Mouse (Mus musculus): ENCODE measurements around the gene Cyfip1. TPM values are rescaled to one million over a fixed set of nuclear protein-coding genes. Genes with fewer than 3 reads are reported as not detected.

The Cyfip1 gene
- polyA plus RNA-seq, 1 experiment from 2014 or later, result 59.1 TPM

GRCm38 (mm10) chr7:55927262-55927661 is 85.7 kb downstream of the Cyfip1 start:
- no peak overlapping the region for H3K9ac ChIP-seq (ENCODE audit: low read length)
- H3K36me3 ChIP-seq (ENCODE audit: control insufficient read depth, insufficient read depth, low read length), result peaks cover 29% of the 10 kb centered on the region
- no peak overlapping the region for H3K4me2 ChIP-seq (replicated peaks; ENCODE audit: low read depth)
- no peaks in the 10 kb centered on the region for H3K9me3 ChIP-seq (ENCODE audit: control insufficient read depth, low read length)
- H3K4me3 ChIP-seq (ENCODE audit: low read depth, low read length), result no peak overlapping the region
- ATAC-seq (ENCODE audit: low FRiP score, low TSS enrichment), result no peak
- H3K4me1 ChIP-seq (replicated peaks; ENCODE audit: control insufficient read depth, insufficient read depth), result no peaks in the 10 kb centered on the region
- H3K27ac ChIP-seq (replicated peaks), result no peak overlapping the region
- no peak for DNase-seq (ENCODE audit: low spot score)
- H3K27me3 ChIP-seq (ENCODE audit: control insufficient read depth, insufficient read depth, low read length), result no peaks in the 10 kb centered on the region
- 90% methylated on average over 4 of the region's 4 CpGs for WGBS
- no peak for TF ChIP-seq CTCF (IDR thresholded peaks at IDR 0.05; ENCODE audit: low read depth)
- TF ChIP-seq EP300 (optimal IDR thresholded peaks at IDR 0.05), result no peak

DNA sequence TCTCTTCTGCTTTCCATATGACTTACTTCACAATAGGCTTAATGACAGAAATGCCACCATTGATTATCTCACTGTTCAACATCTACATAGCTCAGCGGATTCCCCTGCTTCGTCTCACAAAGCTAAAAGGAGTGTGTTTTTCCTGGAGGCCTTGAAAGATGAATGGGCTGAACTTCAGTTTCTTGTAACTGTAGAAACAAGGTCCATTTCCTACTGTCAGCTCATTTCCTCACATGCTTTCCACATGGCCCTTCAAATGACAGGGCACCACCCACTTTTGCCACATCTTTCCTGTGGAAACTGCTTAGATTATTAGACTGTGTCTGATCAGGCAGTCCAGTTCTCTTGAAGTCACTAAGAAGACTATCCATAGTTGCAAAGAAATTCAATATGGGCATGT is 87.1 kb downstream of the Cyfip1 start:
- DNase-seq (ENCODE audit: low spot score), result no peak
- peaks cover 21% of the 10 kb centered on the region for H3K36me3 ChIP-seq (ENCODE audit: control insufficient read depth, insufficient read depth, low read length)
- no peak overlapping the region for H3K27ac ChIP-seq (replicated peaks)
- no peaks in the 10 kb centered on the region for H3K4me1 ChIP-seq (replicated peaks; ENCODE audit: control insufficient read depth, insufficient read depth)
- no peak overlapping the region for H3K4me3 ChIP-seq (ENCODE audit: low read depth, low read length)
- 82% methylated on average over 2 of the region's 2 CpGs for WGBS
- H3K9ac ChIP-seq (ENCODE audit: low read length), result no peak overlapping the region
- TF ChIP-seq CTCF (IDR thresholded peaks at IDR 0.05; ENCODE audit: low read depth) (no peak), EP300 (optimal IDR thresholded peaks at IDR 0.05) (no peak)
- H3K4me2 ChIP-seq (replicated peaks; ENCODE audit: low read depth), result no peak overlapping the region
- no peaks in the 10 kb centered on the region for H3K27me3 ChIP-seq (ENCODE audit: control insufficient read depth, insufficient read depth, low read length)
- no peak for ATAC-seq (ENCODE audit: low FRiP score, low TSS enrichment)
- no peaks in the 10 kb centered on the region for H3K9me3 ChIP-seq (ENCODE audit: control insufficient read depth, low read length)

DNA sequence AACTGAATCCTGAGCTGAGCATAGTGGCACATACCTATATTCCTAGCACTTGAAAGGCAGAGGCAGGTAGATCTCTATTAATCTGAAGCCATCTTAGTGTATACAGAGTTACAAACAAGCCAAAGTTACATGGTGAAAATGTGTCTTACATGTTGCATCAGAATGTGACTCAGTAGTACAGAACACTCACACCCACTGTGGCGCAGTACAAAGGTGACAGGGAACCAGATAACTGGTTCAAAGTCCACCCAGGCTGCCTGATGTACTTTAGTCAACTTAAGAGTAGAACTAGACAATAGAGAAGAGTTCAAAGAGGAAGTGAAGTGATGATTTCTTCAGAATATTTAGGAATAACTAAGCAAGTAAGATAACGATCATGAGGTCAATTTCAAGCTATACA is 93.5 kb downstream of the Cyfip1 start:
- Histone ChIP-seq H3K27me3 (ENCODE audit: control insufficient read depth, insufficient read depth, low read length) (no peaks in the 10 kb centered on the region), H3K4me1 (replicated peaks; ENCODE audit: control insufficient read depth, insufficient read depth) (no peaks in the 10 kb centered on the region), H3K4me3 (ENCODE audit: low read depth, low read length) (no peak overlapping the region), H3K9ac (ENCODE audit: low read length) (no peak overlapping the region), H3K27ac (replicated peaks) (no peak overlapping the region), H3K4me2 (replicated peaks; ENCODE audit: low read depth) (no peak overlapping the region), H3K36me3 (ENCODE audit: control insufficient read depth, insufficient read depth, low read length) (peaks cover 6% of the 10 kb centered on the region; the same call in 1 of the 2 replicates), H3K9me3 (ENCODE audit: control insufficient read depth, low read length) (no peaks in the 10 kb centered on the region)
- peak; percentile 38 for DNase-seq (ENCODE audit: low spot score)
- TF ChIP-seq EP300 (optimal IDR thresholded peaks at IDR 0.05) (no peak), CTCF (IDR thresholded peaks at IDR 0.05; ENCODE audit: low read depth) (no peak)
- peak; percentile 95 for ATAC-seq (ENCODE audit: low FRiP score, low TSS enrichment)
- 86% methylated on average over 2 of the region's 2 CpGs for WGBS

- TF ChIP-seq CTCF (IDR thresholded peaks at IDR 0.05; ENCODE audit: low read depth) (no peak), EP300 (optimal IDR thresholded peaks at IDR 0.05) (no peak)
Observed at GRCm38 (mm10) chr7:55938341-55938740, 96.8 kb downstream of the Cyfip1 start.

GRCm38 (mm10) chr7:55956054-55956453 is 114.5 kb downstream of the Cyfip1 start:
- Histone ChIP-seq H3K36me3 (ENCODE audit: control insufficient read depth, insufficient read depth, low read length) (no peaks in the 10 kb centered on the region; the same call in 1 of the 2 replicates), H3K4me3 (ENCODE audit: low read depth, low read length) (no peak overlapping the region), H3K9me3 (ENCODE audit: control insufficient read depth, low read length) (no peaks in the 10 kb centered on the region), H3K4me2 (replicated peaks; ENCODE audit: low read depth) (no peak overlapping the region), H3K27ac (replicated peaks) (no peak overlapping the region), H3K4me1 (replicated peaks; ENCODE audit: control insufficient read depth, insufficient read depth) (no peaks in the 10 kb centered on the region), H3K9ac (ENCODE audit: low read length) (no peak overlapping the region), H3K27me3 (ENCODE audit: control insufficient read depth, insufficient read depth, low read length) (no peaks in the 10 kb centered on the region)
- TF ChIP-seq CTCF (IDR thresholded peaks at IDR 0.05; ENCODE audit: low read depth), result no peak
- TF ChIP-seq EP300 (optimal IDR thresholded peaks at IDR 0.05), result no peak
- no peak for ATAC-seq (ENCODE audit: low FRiP score, low TSS enrichment)
- WGBS, result 95% methylated on average over 2 of the region's 2 CpGs
- no peak for DNase-seq (ENCODE audit: low spot score)

More at GRCm38 (mm10) chr7:55938341-55938740, 96.8 kb downstream of the Cyfip1 start:
- Histone ChIP-seq H3K36me3 (ENCODE audit: control insufficient read depth, insufficient read depth, low read length) (no peaks in the 10 kb centered on the region), H3K9ac (ENCODE audit: low read length) (no peak overlapping the region), H3K4me3 (ENCODE audit: low read depth, low read length) (no peak overlapping the region), H3K4me1 (replicated peaks; ENCODE audit: control insufficient read depth, insufficient read depth) (no peaks in the 10 kb centered on the region), H3K4me2 (replicated peaks; ENCODE audit: low read depth) (no peak overlapping the region), H3K27ac (replicated peaks) (no peak overlapping the region), H3K27me3 (ENCODE audit: control insufficient read depth, insufficient read depth, low read length) (no peaks in the 10 kb centered on the region), H3K9me3 (ENCODE audit: control insufficient read depth, low read length) (no peaks in the 10 kb centered on the region)
- WGBS, result 68% methylated on average over 4 of the region's 4 CpGs
- no peak for ATAC-seq (ENCODE audit: low FRiP score, low TSS enrichment)
- DNase-seq (ENCODE audit: low spot score), result no peak

- DNase-seq (ENCODE audit: low spot score) (no peak), ATAC-seq (ENCODE audit: low FRiP score, low TSS enrichment) (no peak)
- 80% methylated on average over 3 of the region's 3 CpGs for WGBS
- no peaks in the 10 kb centered on the region for H3K27me3 ChIP-seq (ENCODE audit: control insufficient read depth, insufficient read depth, low read length)
- no peaks in the 10 kb centered on the region; the same call in 1 of the 2 replicates for H3K36me3 ChIP-seq (ENCODE audit: control insufficient read depth, insufficient read depth, low read length)
- H3K4me3 ChIP-seq (ENCODE audit: low read depth, low read length), result no peak overlapping the region
- H3K4me2 ChIP-seq (replicated peaks; ENCODE audit: low read depth), result no peak overlapping the region
- no peaks in the 10 kb centered on the region for H3K9me3 ChIP-seq (ENCODE audit: control insufficient read depth, low read length)
- TF ChIP-seq EP300 (optimal IDR thresholded peaks at IDR 0.05) (no peak), CTCF (IDR thresholded peaks at IDR 0.05; ENCODE audit: low read depth) (no peak)
- H3K4me1 ChIP-seq (replicated peaks; ENCODE audit: control insufficient read depth, insufficient read depth), result no peaks in the 10 kb centered on the region
- H3K27ac ChIP-seq (replicated peaks), result no peak overlapping the region
- H3K9ac ChIP-seq (ENCODE audit: low read length), result no peak overlapping the region
Observed at GRCm38 (mm10) chr7:55957178-55957577, 115.6 kb downstream of the Cyfip1 start.

All from stomach, postnatal 0 days (tissue).